Mouse (Mus musculus) megakaryocyte-erythroid progenitor cell, adult 5 weeks (primary cell): Measurements from ENCODE around the gene Eif3m. TPM values are rescaled to one million over a fixed set of nuclear protein-coding genes. Genes with fewer than 3 reads are reported as not detected.

Experiments used
- polyA plus RNA-seq: library from polyadenylated mRNA; stranded (reverse); fragments of >175 nt; gene quantifications from 2 replicates; pipeline ENCODE4 v1.2.3, GENCODE M21; 2012

The Eif3m gene
- 10.7 and 15.0 TPM in 2 replicates for polyA plus RNA-seq

DNA sequence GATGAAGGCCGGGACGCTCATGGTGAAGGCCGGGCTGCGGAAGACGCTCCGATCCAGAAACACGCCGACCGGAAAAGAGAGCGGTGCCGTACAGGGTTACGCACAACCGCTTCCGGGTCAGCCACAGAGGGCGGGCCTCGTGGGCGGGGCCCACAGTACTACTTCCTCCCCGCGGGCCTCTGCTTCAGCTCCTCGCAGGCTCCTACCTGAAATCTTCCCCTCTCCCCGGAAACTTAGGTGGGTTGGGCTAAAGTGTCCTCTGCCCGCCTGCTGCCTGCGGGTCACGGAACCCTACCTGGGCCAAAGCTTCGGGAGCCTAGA lies at the start of gene Eif3m:
TSS of gene Eif3m (minus strand) at position 114 of the 321 bp plus-strand sequence.

Other genes with a start within 250 kb of the Eif3m start
- 2.2 and 2.6 TPM in 2 replicates for gene Qser1, start 200.3 kb downstream of the Eif3m start, polyA plus RNA-seq
- 1.7 and 3.2 TPM in 2 replicates for gene Prrg4, start 167.2 kb downstream of the Eif3m start, polyA plus RNA-seq
- not detected in 2 replicates for gene Ccdc73, start 149.3 kb downstream of the Eif3m start, polyA plus RNA-seq
- not detected in 2 replicates for gene Gm11060, start 74.9 kb upstream of the Eif3m start, polyA plus RNA-seq
- gene Wt1, start 109.4 kb upstream of the Eif3m start, polyA plus RNA-seq: not detected in 2 replicates
- gene Them7, start 207.2 kb upstream of the Eif3m start, polyA plus RNA-seq: 0.28 and 0.76 TPM in 2 replicates